Mouse (Mus musculus): ENCODE data around the gene Ccl7.

DNA sequence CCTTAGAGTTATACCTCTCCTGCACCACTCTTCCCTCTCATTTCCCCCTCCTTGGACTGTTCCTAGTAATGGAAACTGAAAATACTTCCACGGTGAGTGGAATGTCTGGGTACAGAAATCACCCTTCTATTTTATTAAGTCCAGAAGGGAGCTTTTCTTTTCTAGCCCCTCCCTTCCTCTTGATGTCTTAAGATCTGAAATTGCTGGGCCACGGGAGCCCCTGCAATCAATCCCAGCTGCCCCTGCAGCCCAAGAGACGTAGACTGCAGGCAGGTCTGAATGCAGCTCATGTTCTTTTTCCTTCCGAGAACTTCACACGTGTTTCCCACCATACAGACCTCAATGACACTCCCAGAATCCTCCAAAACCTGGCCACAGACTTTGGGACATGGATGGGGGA is 44.9 kb upstream of the Ccl7 start:
- TF ChIP-seq CTCF (IDR thresholded peaks at IDR 0.05; ENCODE audit: low read depth, low read length): no peak
- TF ChIP-seq TAL1 (conservative IDR thresholded peaks at IDR 0.05; ENCODE audit: low read depth, low read length): no peak
- TF ChIP-seq GATA1 (IDR thresholded peaks at IDR 0.05; ENCODE audit: borderline replicate concordance, low read length): no peak
- no peak for TF ChIP-seq POLR2AphosphoS5 (IDR thresholded peaks at IDR 0.05; ENCODE audit: insufficient replicate concordance, low read depth, low read length)
- TF ChIP-seq GATA2 (IDR thresholded peaks at IDR 0.05; ENCODE audit: borderline replicate concordance, low read depth, low read length): no peak
